Mouse (Mus musculus): ENCODE data around the gene Gm10490. TPM values are rescaled to one million over a fixed set of nuclear protein-coding genes. Genes with fewer than 3 reads are reported as not detected.
A peak's percentile ranks its signal among the peaks of the same experiment; 100 is the strongest.
"Not testable (repeated sequence)": the region's sequence is repeated elsewhere in the genome, so short reads cannot be mapped to it uniquely, and the experiment has no call there.

Gm10490 gene
- not detected in 2 replicates for polyA plus RNA-seq (2015; fragmentation: Nextera tagmentation; extraction: Ambion mirVana)

- DNase-seq (ENCODE audit: low spot score), result not testable (repeated sequence)
Observed at GRCm38 (mm10) chrX:7909242-7909641, at the start of gene Gm10490. Gene Gm10490, plus strand, starts transcription at chrX:7909542.

GRCm38 (mm10) chrX:7863181-7863580 is 46.2 kb upstream of the Gm10490 start:
- no peak for DNase-seq (ENCODE audit: low spot score)

- no peak for DNase-seq (ENCODE audit: low spot score)
Observed at GRCm38 (mm10) chrX:7864551-7864950, 44.8 kb upstream of the Gm10490 start.

- peak; percentile 48 for DNase-seq (ENCODE audit: low spot score)
Observed at GRCm38 (mm10) chrX:7865343-7865742, 44.0 kb upstream of the Gm10490 start.

GRCm38 (mm10) chrX:7865786-7866185 is 43.6 kb upstream of the Gm10490 start:
- DNase-seq (ENCODE audit: low spot score), result no peak

GRCm38 (mm10) chrX:7867141-7867540 is 42.2 kb upstream of the Gm10490 start:
- no peak for DNase-seq (ENCODE audit: low spot score)

- no peak for DNase-seq (ENCODE audit: low spot score)
Observed at GRCm38 (mm10) chrX:7868506-7868905, 40.8 kb upstream of the Gm10490 start.

GRCm38 (mm10) chrX:7869826-7870225 is 39.5 kb upstream of the Gm10490 start:
- DNase-seq (ENCODE audit: low spot score), result no peak

GRCm38 (mm10) chrX:7878007-7878419 is 31.3 kb upstream of the Gm10490 start, which contains the start of gene Pim2:
Gene Pim2, plus strand, starts transcription at chrX:7878262.
- DNase-seq (ENCODE audit: low spot score), result peak; percentile 91

- DNase-seq (ENCODE audit: low spot score), result no peak
Observed at GRCm38 (mm10) chrX:7878495-7878894, 30.8 kb upstream of the Gm10490 start.

- DNase-seq (ENCODE audit: low spot score), result peak; percentile 66
Observed at GRCm38 (mm10) chrX:7879819-7880218, 29.5 kb upstream of the Gm10490 start.

GRCm38 (mm10) chrX:7883841-7884567 is 25.3 kb upstream of the Gm10490 start, which contains the start of gene Slc35a2:
Gene Slc35a2, plus strand, starts transcription at chrX:7884028.
- peak; percentile 64 for DNase-seq (ENCODE audit: low spot score)

- DNase-seq (ENCODE audit: low spot score), result peak; percentile 10
Observed at GRCm38 (mm10) chrX:7898211-7898610, 11.1 kb upstream of the Gm10490 start.

- peak; percentile 91 for DNase-seq (ENCODE audit: low spot score)
Observed at GRCm38 (mm10) chrX:7898880-7899874, 10.2 kb upstream of the Gm10490 start, which contains the start of the genes Pqbp1 and Timm17b. Gene Pqbp1, minus strand, starts transcription at chrX:7899269. Gene Timm17b, plus strand, starts transcription at chrX:7899357.

- DNase-seq (ENCODE audit: low spot score), result no peak
Observed at GRCm38 (mm10) chrX:7904441-7904840, 4.9 kb upstream of the Gm10490 start.

- no peak for DNase-seq (ENCODE audit: low spot score)
Observed at GRCm38 (mm10) chrX:7907735-7908134, 1.6 kb upstream of the Gm10490 start, which contains the start of gene Gm10491. Gene Gm10491, minus strand, starts transcription at chrX:7907835.

- DNase-seq (ENCODE audit: low spot score), result no peak
Observed at GRCm38 (mm10) chrX:7910473-7910872, 1.1 kb downstream of the Gm10490 start.

- DNase-seq (ENCODE audit: low spot score), result peak; percentile 15
Observed at GRCm38 (mm10) chrX:7915669-7916068, 6.3 kb downstream of the Gm10490 start.

- not testable (repeated sequence) for DNase-seq (ENCODE audit: low spot score)
Observed at GRCm38 (mm10) chrX:7917960-7918359, 8.6 kb downstream of the Gm10490 start.

- no peak for DNase-seq (ENCODE audit: low spot score)
Observed at GRCm38 (mm10) chrX:7919601-7920383, 10.4 kb downstream of the Gm10490 start, which contains the start of gene Pcsk1n. Gene Pcsk1n, plus strand, starts transcription at chrX:7919822.

GRCm38 (mm10) chrX:7922032-7922431 is 12.7 kb downstream of the Gm10490 start:
- no peak for DNase-seq (ENCODE audit: low spot score)

Data from thymus, postnatal 0 days (tissue).